Mouse (Mus musculus) megakaryocyte, embryonic 14.5 days (primary cell): Measurements from ENCODE around the gene Eml1. TPM values are rescaled to one million over a fixed set of nuclear protein-coding genes. Genes with fewer than 3 reads are reported as not detected.

ENCODE experiments used
- H3K27me3 ChIP-seq: replicated peaks from 2 replicates; pipeline ENCODE3; 2012; ENCODE audit warnings: inconsistent platforms
- H3K36me3 ChIP-seq: replicated peaks from 2 replicates; pipeline ENCODE3; 2012; ENCODE audit warnings: low read length, inconsistent platforms, mixed read lengths
- H3K4me1 ChIP-seq: 2 replicates; pipeline ENCODE4 v1.6.1; 2012; ENCODE audit warnings: inconsistent platforms
- H3K4me3 ChIP-seq: replicated peaks from 2 replicates; pipeline ENCODE3; 2012; ENCODE audit warnings: moderate library complexity, mild to moderate bottlenecking, inconsistent platforms
- H3K9me3 ChIP-seq: 2 replicates; pipeline ENCODE4 v1.6.1; 2012; ENCODE audit warnings: inconsistent platforms
- FLI1 ChIP-seq: IDR thresholded peaks from 2 replicates; pipeline ENCODE4 v1.6.1; 2012; ENCODE audit warnings: low read length, inconsistent platforms, mixed read lengths
- GATA1 ChIP-seq: IDR thresholded peaks from 3 replicates; pipeline ENCODE4 v1.6.1; 2012; ENCODE audit warnings: mixed read lengths, low read length, inconsistent platforms, borderline replicate concordance
- polyA plus RNA-seq: library from polyadenylated mRNA; stranded (reverse); fragments of >175 nt; gene quantifications from 2 replicates; pipeline ENCODE4 v1.2.3, GENCODE M21; 2012; ENCODE audit warnings: low replicate concordance; ENCODE audit not compliant: insufficient read depth

The Eml1 gene
- polyA plus RNA-seq, 1 experiment, result not detected

GRCm38 (mm10) chr12:108414932-108415331, 44.2 kb downstream of the Eml1 start:
- no peak overlapping the region for H3K4me3 ChIP-seq
- H3K36me3 ChIP-seq, result no peaks in the 10 kb centered on the region
- no peaks in the 10 kb centered on the region for H3K9me3 ChIP-seq
- peaks cover 44% of the 10 kb centered on the region for H3K27me3 ChIP-seq
- H3K4me1 ChIP-seq, result no peaks in the 10 kb centered on the region
- no peak for TF ChIP-seq GATA1
- no peak for TF ChIP-seq FLI1

GRCm38 (mm10) chr12:108419570-108419969, 48.8 kb downstream of the Eml1 start:
- Histone ChIP-seq H3K4me1 (peaks cover 15% of the 10 kb centered on the region), H3K36me3 (no peaks in the 10 kb centered on the region), H3K9me3 (no peaks in the 10 kb centered on the region), H3K27me3 (peaks cover 60% of the 10 kb centered on the region), H3K4me3 (no peak overlapping the region)
- TF ChIP-seq GATA1 (no peak), FLI1 (no peak)

GRCm38 (mm10) chr12:108421477-108421876, 50.7 kb downstream of the Eml1 start:
- H3K4me1 ChIP-seq, result peaks cover 15% of the 10 kb centered on the region
- H3K9me3 ChIP-seq, result no peaks in the 10 kb centered on the region
- no peak overlapping the region for H3K4me3 ChIP-seq
- peaks cover 72% of the 10 kb centered on the region for H3K27me3 ChIP-seq
- H3K36me3 ChIP-seq, result no peaks in the 10 kb centered on the region
- TF ChIP-seq FLI1, result no peak
- no peak for TF ChIP-seq GATA1

- Histone ChIP-seq H3K36me3 (no peaks in the 10 kb centered on the region), H3K9me3 (no peaks in the 10 kb centered on the region), H3K27me3 (peaks cover 68% of the 10 kb centered on the region), H3K4me1 (peaks cover 15% of the 10 kb centered on the region), H3K4me3 (peak overlapping the region; percentile 91)
- TF ChIP-seq FLI1 (no peak), GATA1 (no peak)
These were observed 51.7 kb downstream of the Eml1 start for GRCm38 (mm10) chr12:108422495-108422857.

- Histone ChIP-seq H3K9me3 (no peaks in the 10 kb centered on the region), H3K27me3 (peaks cover 71% of the 10 kb centered on the region), H3K4me1 (peaks cover 15% of the 10 kb centered on the region), H3K36me3 (no peaks in the 10 kb centered on the region), H3K4me3 (peak overlapping the region; percentile 91)
- TF ChIP-seq FLI1, result no peak
- no peak for TF ChIP-seq GATA1
These were observed 52.3 kb downstream of the Eml1 start for GRCm38 (mm10) chr12:108422858-108423631.

GRCm38 (mm10) chr12:108430964-108431363, 60.2 kb downstream of the Eml1 start:
- TF ChIP-seq FLI1, result no peak
- no peak for TF ChIP-seq GATA1
- H3K27me3 ChIP-seq, result peaks cover 62% of the 10 kb centered on the region
- no peaks in the 10 kb centered on the region for H3K36me3 ChIP-seq
- no peaks in the 10 kb centered on the region for H3K4me1 ChIP-seq
- no peaks in the 10 kb centered on the region for H3K9me3 ChIP-seq
- no peak overlapping the region for H3K4me3 ChIP-seq

GRCm38 (mm10) chr12:108431714-108432113, 61.0 kb downstream of the Eml1 start:
- no peak overlapping the region for H3K4me3 ChIP-seq
- H3K9me3 ChIP-seq, result no peaks in the 10 kb centered on the region
- no peak for TF ChIP-seq GATA1
- H3K4me1 ChIP-seq, result no peaks in the 10 kb centered on the region
- peaks cover 65% of the 10 kb centered on the region for H3K27me3 ChIP-seq
- H3K36me3 ChIP-seq, result no peaks in the 10 kb centered on the region

GRCm38 (mm10) chr12:108432578-108432977, 61.8 kb downstream of the Eml1 start:
- H3K4me1 ChIP-seq, result no peaks in the 10 kb centered on the region
- TF ChIP-seq GATA1 (no peak), FLI1 (no peak)
- no peaks in the 10 kb centered on the region for H3K36me3 ChIP-seq
- H3K9me3 ChIP-seq, result no peaks in the 10 kb centered on the region
- H3K4me3 ChIP-seq, result no peak overlapping the region
- peaks cover 69% of the 10 kb centered on the region for H3K27me3 ChIP-seq

GRCm38 (mm10) chr12:108433030-108433429, 62.3 kb downstream of the Eml1 start:
- Histone ChIP-seq H3K4me3 (no peak overlapping the region), H3K4me1 (no peaks in the 10 kb centered on the region), H3K36me3 (no peaks in the 10 kb centered on the region), H3K9me3 (no peaks in the 10 kb centered on the region), H3K27me3 (peaks cover 72% of the 10 kb centered on the region)
- no peak for TF ChIP-seq FLI1
- TF ChIP-seq GATA1, result no peak

GRCm38 (mm10) chr12:108433498-108433897, 62.7 kb downstream of the Eml1 start:
- Histone ChIP-seq H3K36me3 (no peaks in the 10 kb centered on the region), H3K4me3 (no peak overlapping the region), H3K4me1 (no peaks in the 10 kb centered on the region), H3K9me3 (no peaks in the 10 kb centered on the region), H3K27me3 (peaks cover 72% of the 10 kb centered on the region)
- TF ChIP-seq GATA1 (no peak), FLI1 (no peak)
